Mouse (Mus musculus): Measurements from ENCODE around the gene Flnb.

- TF ChIP-seq TAL1 (conservative IDR thresholded peaks at IDR 0.05; ENCODE audit: low read depth, low read length) (no peak), CTCF (IDR thresholded peaks at IDR 0.05; ENCODE audit: low read depth, low read length) (peak; percentile 91)
Measured at GRCm38 (mm10) chr14:7997255-7997696, 179.5 kb downstream of the Flnb start.

Data from G1E (cell line).